Mouse (Mus musculus) embryo, embryonic 9.5 days (tissue): Measurements from ENCODE around the gene Usp9y.

ENCODE experiments used
- DNase-seq: peaks from one replicate; pipeline ENCODE4 v3.0.0-alpha.2; 2017; ENCODE audit errors: extremely low spot score

The Usp9y gene

GRCm38 (mm10) chrY:1459682-1460081 is at the start of gene Usp9y:
Gene Usp9y, minus strand, starts transcription at chrY:1459782.
- DNase-seq = no peak

- no peak for DNase-seq
Measured at GRCm38 (mm10) chrY:1293708-1294107, 165.9 kb downstream of the Usp9y start.

GRCm38 (mm10) chrY:1286171-1286795 is 173.3 kb downstream of the Usp9y start, which contains the start of gene Ddx3y:
Gene Ddx3y, minus strand, starts transcription at chrY:1286629.
- peak; percentile 36 for DNase-seq

GRCm38 (mm10) chrY:1285735-1286134 is 173.8 kb downstream of the Usp9y start:
- no peak for DNase-seq
